Mouse (Mus musculus) lung, postnatal 14 days (tissue): Measurements from ENCODE around the gene Prrt2.

Experiments used
- DNase-seq: peaks from one replicate; pipeline ENCODE4 v3.0.0; 2021

Gene Prrt2

GRCm38 (mm10) chr7:127019306-127019960 lies 1.6 kb downstream of the Prrt2 start:
- no peak for DNase-seq

- no peak for DNase-seq
Observed at GRCm38 (mm10) chr7:127018416-127019305, 2.4 kb downstream of the Prrt2 start.

GRCm38 (mm10) chr7:127017950-127018345 lies 3.1 kb downstream of the Prrt2 start:
- no peak for DNase-seq

GRCm38 (mm10) chr7:127016971-127017949 lies 3.8 kb downstream of the Prrt2 start, which contains the start of gene Pagr1a:
Gene Pagr1a, minus strand, starts transcription at chr7:127017352.
- DNase-seq, result peak; percentile 98

- DNase-seq, result no peak
Observed at GRCm38 (mm10) chr7:127016486-127016938, 4.5 kb downstream of the Prrt2 start.

- DNase-seq, result no peak
Observed at GRCm38 (mm10) chr7:127016481-127016485, 4.7 kb downstream of the Prrt2 start, which contains the start of gene Pagr1b. Gene Pagr1b, minus strand, starts transcription at chr7:127016484.

- DNase-seq, result peak; percentile 40
Observed at GRCm38 (mm10) chr7:127016081-127016480, 4.9 kb downstream of the Prrt2 start.

GRCm38 (mm10) chr7:127014993-127015392 lies 6.0 kb downstream of the Prrt2 start:
- DNase-seq, result no peak

GRCm38 (mm10) chr7:127014320-127014719 lies 6.7 kb downstream of the Prrt2 start, which contains the start of gene Mvp:
Gene Mvp, minus strand, starts transcription at chr7:127014621.
- DNase-seq, result peak; percentile 72

GRCm38 (mm10) chr7:127013385-127013784 lies 7.6 kb downstream of the Prrt2 start:
- DNase-seq, result no peak

GRCm38 (mm10) chr7:127012845-127013244 lies 8.2 kb downstream of the Prrt2 start:
- no peak for DNase-seq

GRCm38 (mm10) chr7:127012374-127012773 lies 8.6 kb downstream of the Prrt2 start:
- DNase-seq, result no peak

GRCm38 (mm10) chr7:127011717-127012116 lies 9.3 kb downstream of the Prrt2 start:
- no peak for DNase-seq

GRCm38 (mm10) chr7:127011051-127011450 lies 10.0 kb downstream of the Prrt2 start:
- no peak for DNase-seq

- no peak for DNase-seq
Observed at GRCm38 (mm10) chr7:127009307-127010085, 11.5 kb downstream of the Prrt2 start.

- peak; percentile 68 for DNase-seq
Observed at GRCm38 (mm10) chr7:127008239-127009019, 12.6 kb downstream of the Prrt2 start.

- DNase-seq, result no peak
Observed at GRCm38 (mm10) chr7:127007313-127008024, 13.5 kb downstream of the Prrt2 start.

- DNase-seq, result no peak
Observed at GRCm38 (mm10) chr7:127004122-127004875, 16.7 kb downstream of the Prrt2 start.

- DNase-seq, result no peak
Observed at GRCm38 (mm10) chr7:127003620-127004019, 17.4 kb downstream of the Prrt2 start.

GRCm38 (mm10) chr7:126999568-126999967 lies 21.4 kb downstream of the Prrt2 start:
- DNase-seq, result no peak
